Mouse (Mus musculus): ENCODE data around the gene Baiap2. TPM values are rescaled to one million over a fixed set of nuclear protein-coding genes. Genes with fewer than 3 reads are reported as not detected.

Gene Baiap2
- polyA plus RNA-seq, 1 experiment = 7.9 TPM

- no peak overlapping the region for H3K27ac ChIP-seq (ENCODE audit: control insufficient read depth, insufficient read depth, low read depth, low read length, poor library complexity)
- no peak for TF ChIP-seq POLR2A (IDR thresholded peaks at IDR 0.05; ENCODE audit: borderline replicate concordance, control insufficient read depth, low read depth, low read length)
- no peak for TF ChIP-seq CTCF (IDR thresholded peaks at IDR 0.05; ENCODE audit: control insufficient read depth, insufficient read depth, low read length)
- 88% methylated on average over 8 of the region's 8 CpGs for WGBS
- no peak overlapping the region for H3K4me3 ChIP-seq (replicated peaks; ENCODE audit: control insufficient read depth, low read depth, low read length)
- no peaks in the 10 kb centered on the region for H3K4me1 ChIP-seq (ENCODE audit: control insufficient read depth, insufficient read depth, low read length)
These were observed 74.4 kb downstream of the Baiap2 start for GRCm38 (mm10) chr11:120017011-120017410.

- no peak overlapping the region for H3K27ac ChIP-seq (ENCODE audit: control insufficient read depth, insufficient read depth, low read depth, low read length, poor library complexity)
- H3K4me1 ChIP-seq (ENCODE audit: control insufficient read depth, insufficient read depth, low read length) = no peaks in the 10 kb centered on the region
- WGBS = 59% methylated on average over 23 of the region's 23 CpGs
- TF ChIP-seq CTCF (IDR thresholded peaks at IDR 0.05; ENCODE audit: control insufficient read depth, insufficient read depth, low read length) (no peak), POLR2A (IDR thresholded peaks at IDR 0.05; ENCODE audit: borderline replicate concordance, control insufficient read depth, low read depth, low read length) (no peak)
- H3K4me3 ChIP-seq (replicated peaks; ENCODE audit: control insufficient read depth, low read depth, low read length) = no peak overlapping the region
These were observed 77.2 kb downstream of the Baiap2 start for GRCm38 (mm10) chr11:120019542-120020440.

GRCm38 (mm10) chr11:120021367-120021766 is 78.8 kb downstream of the Baiap2 start:
- 88% methylated on average over 16 of the region's 16 CpGs for WGBS
- Histone ChIP-seq H3K4me1 (ENCODE audit: control insufficient read depth, insufficient read depth, low read length) (no peaks in the 10 kb centered on the region), H3K27ac (ENCODE audit: control insufficient read depth, insufficient read depth, low read depth, low read length, poor library complexity) (no peak overlapping the region), H3K4me3 (replicated peaks; ENCODE audit: control insufficient read depth, low read depth, low read length) (no peak overlapping the region)
- no peak for TF ChIP-seq POLR2A (IDR thresholded peaks at IDR 0.05; ENCODE audit: borderline replicate concordance, control insufficient read depth, low read depth, low read length)
- TF ChIP-seq CTCF (IDR thresholded peaks at IDR 0.05; ENCODE audit: control insufficient read depth, insufficient read depth, low read length) = no peak

GRCm38 (mm10) chr11:120022216-120022615 is 79.7 kb downstream of the Baiap2 start:
- Histone ChIP-seq H3K27ac (ENCODE audit: control insufficient read depth, insufficient read depth, low read depth, low read length, poor library complexity) (no peak overlapping the region), H3K4me3 (replicated peaks; ENCODE audit: control insufficient read depth, low read depth, low read length) (no peak overlapping the region), H3K4me1 (ENCODE audit: control insufficient read depth, insufficient read depth, low read length) (no peaks in the 10 kb centered on the region)
- TF ChIP-seq CTCF (IDR thresholded peaks at IDR 0.05; ENCODE audit: control insufficient read depth, insufficient read depth, low read length) (no peak), POLR2A (IDR thresholded peaks at IDR 0.05; ENCODE audit: borderline replicate concordance, control insufficient read depth, low read depth, low read length) (no peak)
- 80% methylated on average over 8 of the region's 8 CpGs for WGBS

GRCm38 (mm10) chr11:120022841-120023240 is 80.3 kb downstream of the Baiap2 start:
- 71% methylated on average over 12 of the region's 12 CpGs for WGBS
- Histone ChIP-seq H3K4me3 (replicated peaks; ENCODE audit: control insufficient read depth, low read depth, low read length) (no peak overlapping the region), H3K4me1 (ENCODE audit: control insufficient read depth, insufficient read depth, low read length) (no peaks in the 10 kb centered on the region), H3K27ac (ENCODE audit: control insufficient read depth, insufficient read depth, low read depth, low read length, poor library complexity) (no peak overlapping the region)
- TF ChIP-seq POLR2A (IDR thresholded peaks at IDR 0.05; ENCODE audit: borderline replicate concordance, control insufficient read depth, low read depth, low read length) = no peak
- TF ChIP-seq CTCF (IDR thresholded peaks at IDR 0.05; ENCODE audit: control insufficient read depth, insufficient read depth, low read length) = no peak

GRCm38 (mm10) chr11:120026941-120027340 is 84.4 kb downstream of the Baiap2 start:
- no peak for TF ChIP-seq POLR2A (IDR thresholded peaks at IDR 0.05; ENCODE audit: borderline replicate concordance, control insufficient read depth, low read depth, low read length)
- no peak for TF ChIP-seq CTCF (IDR thresholded peaks at IDR 0.05; ENCODE audit: control insufficient read depth, insufficient read depth, low read length)
- 86% methylated on average over 3 of the region's 3 CpGs for WGBS
- no peak overlapping the region for H3K27ac ChIP-seq (ENCODE audit: control insufficient read depth, insufficient read depth, low read depth, low read length, poor library complexity)
- no peak overlapping the region for H3K4me3 ChIP-seq (replicated peaks; ENCODE audit: control insufficient read depth, low read depth, low read length)
- no peaks in the 10 kb centered on the region for H3K4me1 ChIP-seq (ENCODE audit: control insufficient read depth, insufficient read depth, low read length)

GRCm38 (mm10) chr11:120028319-120029092 is 85.9 kb downstream of the Baiap2 start:
- 79% methylated on average over 18 of the region's 18 CpGs for WGBS
- H3K4me1 ChIP-seq (ENCODE audit: control insufficient read depth, insufficient read depth, low read length) = no peaks in the 10 kb centered on the region; the same call in none of the 2 replicates
- H3K27ac ChIP-seq (ENCODE audit: control insufficient read depth, insufficient read depth, low read depth, low read length, poor library complexity) = no peak overlapping the region
- no peak for TF ChIP-seq CTCF (IDR thresholded peaks at IDR 0.05; ENCODE audit: control insufficient read depth, insufficient read depth, low read length)
- TF ChIP-seq POLR2A (IDR thresholded peaks at IDR 0.05; ENCODE audit: borderline replicate concordance, control insufficient read depth, low read depth, low read length) = no peak
- no peak overlapping the region for H3K4me3 ChIP-seq (replicated peaks; ENCODE audit: control insufficient read depth, low read depth, low read length)

Data from bone marrow, adult 2 months (tissue).